Comparison of ENCODE assay signal across 21 mouse cellular contexts in the genomic region with DNA sequence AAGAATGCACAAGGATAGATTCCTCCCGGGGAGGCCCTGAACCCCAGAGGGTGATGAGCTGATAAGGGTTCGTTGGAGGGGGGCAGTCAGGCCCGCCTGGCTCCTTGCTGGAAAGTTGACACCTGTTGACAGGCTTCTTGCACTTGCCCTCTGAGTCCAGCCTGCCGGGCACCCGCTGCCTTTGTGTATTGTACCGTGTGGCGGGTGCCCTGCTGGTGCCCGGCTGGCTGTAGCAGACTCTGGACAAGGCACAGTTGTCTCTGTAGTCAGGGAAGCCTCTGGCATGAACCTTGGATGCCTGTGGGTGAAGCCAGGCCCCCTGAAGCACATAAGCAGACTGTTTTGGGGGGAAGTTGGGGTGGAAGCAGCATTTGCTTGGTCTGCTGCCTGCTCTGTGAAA. TPM values are rescaled to one million over a fixed set of nuclear protein-coding genes. Genes with fewer than 3 reads are reported as not detected.
DNase-seq lines count a peak whose midpoint lies in the region; ATAC-seq and TF ChIP-seq lines count a peak whose summit lies in the region.
"Had no signal": no experiment of that assay in that cellular context is flagged by ENCODE, and none has a peak within 500 bp of the region (broad histone marks: within the 10 kb centered on the region; RNA-seq: fewer than 3 reads in every experiment).

No protein-coding gene starts in this region.

- H3K9ac ChIP-seq in limb, embryonic 11.5 days (ENCODE audit: low read length), result no peak overlapping the region; the same call in 1 of the 2 replicates
- H3K9ac ChIP-seq: forebrain, embryonic 12.5 days; liver, embryonic 14.5 days had no signal

- no peak for ATAC-seq in limb, embryonic 11.5 days (ENCODE audit: insufficient number of reproducible peaks, low FRiP score, low TSS enrichment, low read depth)
- ATAC-seq: midbrain, embryonic 16.5 days had no signal

- DNase-seq in heart, adult 11 months, result peak; percentile 92
- no peak for DNase-seq in heart, postnatal 36 days
- DNase-seq in limb, embryonic 11.5 days (ENCODE audit: low spot score), result no peak
- DNase-seq in thymus, postnatal 4 days, result no peak
- DNase-seq in ovary, postnatal 14 days (ENCODE audit: low spot score), result no peak
- DNase-seq: adrenal gland, postnatal 14 days; cerebellum, adult 11 months; kidney, adult 18-20 months; kidney, postnatal 14 days; left cerebral cortex, postnatal 4 days; right cerebral cortex, postnatal 4 days; thymus, adult 2 months had no signal

- H3K36me3 ChIP-seq in C2C12 (ENCODE audit: control insufficient read depth, insufficient read depth) (no peaks in the 10 kb centered on the region), E14TG2a.4 (ENCODE audit: insufficient read depth, low read length) (no peaks in the 10 kb centered on the region)
- no peaks in the 10 kb centered on the region for H3K36me3 ChIP-seq in limb, embryonic 11.5 days (ENCODE audit: control insufficient read depth, insufficient read depth, low read length)
- H3K36me3 ChIP-seq: forebrain, embryonic 12.5 days; G1E had no signal

- H3K27ac ChIP-seq in limb, embryonic 11.5 days (replicated peaks; ENCODE audit: low read depth, low read length), result no peak overlapping the region
- H3K27ac ChIP-seq: forebrain, embryonic 12.5 days; liver, embryonic 14.5 days had no signal

- no peaks in the 10 kb centered on the region for H3K79me2 ChIP-seq in C2C12 (ENCODE audit: control insufficient read depth, insufficient read depth)

- H3K9me3 ChIP-seq in E14TG2a.4 (ENCODE audit: low read length), result no peaks in the 10 kb centered on the region
- no peaks in the 10 kb centered on the region for H3K9me3 ChIP-seq in limb, embryonic 11.5 days (ENCODE audit: control insufficient read depth, low read length)
- H3K9me3 ChIP-seq: forebrain, embryonic 12.5 days had no signal

- WGBS in limb, embryonic 11.5 days, result 77% methylated on average over 8 of the region's 8 CpGs

- no peaks in the 10 kb centered on the region for H3K79me3 ChIP-seq in C2C12 (ENCODE audit: low read depth)

- intact Hi-C loops in heart, postnatal 36 days (cut with DNase I), result no loop called here

- H3K4me2 ChIP-seq in limb, embryonic 11.5 days (ENCODE audit: low read depth, severe bottlenecking), result 0 out of 2 replicates have a peak overlapping the region, but pooled peaks have one; percentile 12
- H3K4me2 ChIP-seq: forebrain, embryonic 12.5 days had no signal

- TF ChIP-seq CTCF in C2C12 (IDR thresholded peaks at IDR 0.05; ENCODE audit: control insufficient read depth, insufficient read depth, insufficient read length) (no peak), E14TG2a.4 (conservative IDR thresholded peaks at IDR 0.05; ENCODE audit: low read length) (no peak)

- H3ac ChIP-seq in C2C12 (ENCODE audit: control insufficient read depth, insufficient read length, low read depth), result no peak overlapping the region

- H3K27me3 ChIP-seq in C2C12 (ENCODE audit: control insufficient read depth, insufficient read depth, insufficient read length), result no peaks in the 10 kb centered on the region
- H3K27me3 ChIP-seq in E14TG2a.4 (ENCODE audit: insufficient read depth, low read length), result peaks cover 51% of the 10 kb centered on the region
- peaks cover 12% of the 10 kb centered on the region for H3K27me3 ChIP-seq in limb, embryonic 11.5 days (ENCODE audit: control insufficient read depth, insufficient read depth, low read length)

- no peak overlapping the region for H3K4me3 ChIP-seq in C2C12 (ENCODE audit: insufficient read depth, poor library complexity, severe bottlenecking)
- 0 out of 2 replicates have a peak overlapping the region, but pooled peaks have one; percentile 10 for H3K4me3 ChIP-seq in E14TG2a.4 (replicated peaks; ENCODE audit: low read length)
- H3K4me3 ChIP-seq in limb, embryonic 11.5 days (ENCODE audit: low read depth, low read length), result no peak overlapping the region
- H3K4me3 ChIP-seq: forebrain, embryonic 12.5 days had no signal

- peaks cover 42% of the 10 kb centered on the region for H3K4me1 ChIP-seq in E14TG2a.4 (replicated peaks; ENCODE audit: low read depth, low read length)
- H3K4me1 ChIP-seq in limb, embryonic 11.5 days (ENCODE audit: control insufficient read depth, insufficient read depth, low read length), result peaks cover 36% of the 10 kb centered on the region

TF ChIP-seq in C2C12, 6 proteins besides CTCF, POLR2A, EP300 and RAD21:
- no peak for TF ChIP-seq MYOG (IDR thresholded peaks at IDR 0.05; ENCODE audit: control insufficient read depth, extremely low read depth, insufficient read length)
- TF ChIP-seq MYOD1 (IDR thresholded peaks at IDR 0.05; ENCODE audit: control insufficient read depth, insufficient read length, low read depth), result peak; percentile 46
- TF ChIP-seq CEBPB (IDR thresholded peaks at IDR 0.05; ENCODE audit: low read depth), result no peak
- no peak for TF ChIP-seq USF1 (IDR thresholded peaks at IDR 0.05; ENCODE audit: low read depth)
- TF ChIP-seq MAX (IDR thresholded peaks at IDR 0.05), result no peak
- TF ChIP-seq FOSL1 (IDR thresholded peaks at IDR 0.05; ENCODE audit: insufficient read depth, low read length, poor library complexity, severe bottlenecking), result no peak

RNA-seq across cellular contexts. Expression of a gene that starts 5.8 kb away (rescaled TPM):
- total RNA-seq in heart, postnatal 36 days (2021), result 1 to 10 TPM; 6.0 to 6.2 TPM
- 1.8 TPM for polyA plus RNA-seq in C2C12 (2012; fragmentation: generic; extraction: Trizol)
- 1.1 and 1.8 TPM in 2 replicates for polyA plus RNA-seq in limb, embryonic 11.5 days (2014; fragmentation: Nextera tagmentation; extraction: Ambion mirVana)
- total RNA-seq: megakaryocyte, adult 5-6 weeks had no signal
- polyA plus RNA-seq: G1E had no signal

RNA-seq across cellular contexts. Expression of a gene that starts 21.9 kb away (rescaled TPM):
- total RNA-seq in heart, postnatal 36 days (2021), result not detected
- polyA plus RNA-seq in C2C12 (2012; fragmentation: generic; extraction: Trizol), result not detected
- 0.07 and 0.28 TPM in 2 replicates for polyA plus RNA-seq in limb, embryonic 11.5 days (2014; fragmentation: Nextera tagmentation; extraction: Ambion mirVana)
- total RNA-seq: adrenal gland, postnatal 14 days; G1E; heart, adult 8-10 months; left cerebral cortex, postnatal 4 days; megakaryocyte, adult 5-6 weeks had no signal
- polyA plus RNA-seq: G1E; heart, embryonic 16.5 days had no signal
